Mouse (Mus musculus) MEL (cell line): ENCODE measurements around the gene Agbl5.

ENCODE experiments used
- CTCF ChIP-seq, 3 experiments: IDR thresholded peaks in 2 of 3; conservative IDR thresholded peaks in 1 of 3; 2 replicates each; pipeline ENCODE4 v1.5.1; 2011 to 2012; ENCODE audit warnings: low read length in 3 of 3, low read depth in 2 of 3, mild to moderate bottlenecking in 2 of 3, improper control_type of control experiment in 1 of 3, inconsistent platforms in 1 of 3, mixed read lengths in 1 of 3, moderate library complexity in 1 of 3; ENCODE audit not compliant: control insufficient read depth in 1 of 3, insufficient read depth in 1 of 3, poor library complexity in 1 of 3, severe bottlenecking in 1 of 3
- E2F4 ChIP-seq: IDR thresholded peaks from 2 replicates; pipeline ENCODE4 v1.6.1; 2011; ENCODE audit warnings: low read depth, low read length, improper control_type of control experiment, borderline replicate concordance
- EP300 ChIP-seq, 2 experiments: IDR thresholded peaks; 2 replicates each; pipeline ENCODE4 v1.6.1; 2011; ENCODE audit warnings: improper control_type of control experiment in 2 of 2, low read length in 2 of 2, low read depth in 1 of 2, mild to moderate bottlenecking in 1 of 2
- HCFC1 ChIP-seq: IDR thresholded peaks from 2 replicates; pipeline ENCODE4 v1.6.1; 2012; ENCODE audit warnings: low read depth, mild to moderate bottlenecking, inconsistent platforms, low read length, improper control_type of control experiment, moderate library complexity
- MAX ChIP-seq: IDR thresholded peaks from 2 replicates; pipeline ENCODE4 v1.6.1; 2011; ENCODE audit warnings: low read length, improper control_type of control experiment
- MYB ChIP-seq: IDR thresholded peaks from 2 replicates; pipeline ENCODE4 v1.6.1; 2011; ENCODE audit warnings: mild to moderate bottlenecking, low read depth, low read length, improper control_type of control experiment
- POLR2A ChIP-seq, 2 experiments: IDR thresholded peaks; 2 replicates each; pipeline ENCODE4 v1.6.1; 2011 to 2012; ENCODE audit warnings: low read length in 2 of 2, mild to moderate bottlenecking in 2 of 2, control low read depth in 1 of 2, improper control_type of control experiment in 1 of 2, low read depth in 1 of 2, moderate library complexity in 1 of 2; ENCODE audit not compliant: control insufficient read depth in 1 of 2, insufficient read depth in 1 of 2, poor library complexity in 1 of 2
- POLR2AphosphoS5 ChIP-seq: IDR thresholded peaks from 2 replicates; pipeline ENCODE4 v1.6.1; 2012; ENCODE audit warnings: low read depth, borderline replicate concordance, mild to moderate bottlenecking, inconsistent platforms, low read length, moderate library complexity, mixed read lengths
- RCOR1 ChIP-seq: IDR thresholded peaks from 2 replicates; pipeline ENCODE4 v1.6.1; 2012; ENCODE audit warnings: low read depth, mild to moderate bottlenecking, inconsistent platforms, low read length, improper control_type of control experiment
- SMC3 ChIP-seq: IDR thresholded peaks from 2 replicates; pipeline ENCODE4 v1.6.1; 2011; ENCODE audit warnings: low read depth, low read length, improper control_type of control experiment

- TF ChIP-seq HCFC1 (no peak), CTCF (IDR thresholded peaks at IDR 0.05 in 2 of 3, conservative IDR thresholded peaks at IDR 0.05 in 1 of 3; ENCODE audit: control insufficient read depth in 1 of 3, insufficient read depth in 1 of 3, low read depth in 2 of 3, low read length in 3 of 3, poor library complexity in 1 of 3, severe bottlenecking in 1 of 3) (no peak), MAX (no peak), MYB (no peak), E2F4 (no peak), POLR2A (IDR thresholded peaks at IDR 0.05; ENCODE audit: control insufficient read depth in 1 of 2, insufficient read depth in 1 of 2, low read depth in 1 of 2, low read length in 2 of 2, poor library complexity in 1 of 2) (no peak), SMC3 (no peak), EP300 (IDR thresholded peaks at IDR 0.05; ENCODE audit: low read depth in 1 of 2, low read length in 2 of 2) (no peak), POLR2AphosphoS5 (no peak), RCOR1 (no peak)
Observed at GRCm38 (mm10) chr5:30853522-30853921, 35.0 kb upstream of the Agbl5 start.
